Comparison of ENCODE assay signal across 11 mouse cellular contexts in genomic region chr19:20633876-20634691, GRCm38 (mm10).
DNase-seq lines count a peak whose midpoint lies in the region; ATAC-seq lines count a peak whose summit lies in the region.
"Had no signal": no experiment of that assay in that cellular context is flagged by ENCODE, and none has a peak within 500 bp of the region (broad histone marks: within the 10 kb centered on the region; RNA-seq: fewer than 3 reads in every experiment).

No protein-coding gene starts in this region.

- H3K4me1 ChIP-seq in forebrain, embryonic 11.5 days (replicated peaks; ENCODE audit: control insufficient read depth, insufficient read depth, low read length) = no peaks in the 10 kb centered on the region
- H3K4me1 ChIP-seq in limb, embryonic 10.5 days = no peaks in the 10 kb centered on the region
- H3K4me1 ChIP-seq: hindbrain, embryonic 15.5 days had no signal

- WGBS in forebrain, embryonic 11.5 days = 48% methylated on average over 12 of the region's 12 CpGs
- 72% methylated on average over 12 of the region's 12 CpGs for WGBS in limb, embryonic 10.5 days

- H3K27me3 ChIP-seq in forebrain, embryonic 11.5 days (ENCODE audit: control insufficient read depth, insufficient read depth, low read length) = no peaks in the 10 kb centered on the region
- no peaks in the 10 kb centered on the region for H3K27me3 ChIP-seq in limb, embryonic 10.5 days (ENCODE audit: low read depth, poor library complexity, severe bottlenecking)
- H3K27me3 ChIP-seq: hindbrain, embryonic 15.5 days had no signal

- no peaks in the 10 kb centered on the region for H3K9me3 ChIP-seq in forebrain, embryonic 11.5 days (ENCODE audit: control insufficient read depth, low read length)
- H3K9me3 ChIP-seq in limb, embryonic 10.5 days (replicated peaks) = no peaks in the 10 kb centered on the region
- H3K9me3 ChIP-seq: hindbrain, embryonic 15.5 days had no signal

- ATAC-seq in forebrain, embryonic 11.5 days (replicated peaks; ENCODE audit: low FRiP score) = peak; percentile 79

- peak; percentile 5 to 12 for DNase-seq in layer of hippocampus, postnatal 36 days
- no peak for DNase-seq in layer of hippocampus, postnatal 25 days (ENCODE audit: extremely low spot score in 1 of 2, low spot score in 1 of 2)
- DNase-seq in embryo, embryonic 10.5 days (ENCODE audit: low spot score) = peak; percentile 70
- DNase-seq in forebrain, embryonic 11.5 days (ENCODE audit: low spot score) = no peak
- peak; percentile 38 for DNase-seq in limb, embryonic 10.5 days (ENCODE audit: low spot score)
- DNase-seq in ovary, postnatal 14 days (ENCODE audit: low spot score) = no peak
- no peak for DNase-seq in right cerebral cortex, postnatal 25 days
- no peak for DNase-seq in thymus, postnatal 10 days (ENCODE audit: low spot score in 2 of 2)
- DNase-seq: lung, adult 18-20 months had no signal

- no peaks in the 10 kb centered on the region for H3K36me3 ChIP-seq in forebrain, embryonic 11.5 days (ENCODE audit: control insufficient read depth, insufficient read depth, low read length)
- H3K36me3 ChIP-seq in limb, embryonic 10.5 days = no peaks in the 10 kb centered on the region
- H3K36me3 ChIP-seq: hindbrain, embryonic 15.5 days had no signal

- H3K27ac ChIP-seq in forebrain, embryonic 11.5 days (ENCODE audit: low read depth, low read length) = no peak overlapping the region
- H3K27ac ChIP-seq in limb, embryonic 10.5 days = no peak overlapping the region
- H3K27ac ChIP-seq: hindbrain, embryonic 15.5 days had no signal

- no peak overlapping the region for H3K4me2 ChIP-seq in forebrain, embryonic 11.5 days (ENCODE audit: low read depth, low read length, severe bottlenecking)
- H3K4me2 ChIP-seq: hindbrain, embryonic 15.5 days had no signal

- no peak overlapping the region for H3K9ac ChIP-seq in forebrain, embryonic 11.5 days (ENCODE audit: low read length)
- H3K9ac ChIP-seq: hindbrain, embryonic 15.5 days had no signal

- no peak overlapping the region for H3K4me3 ChIP-seq in forebrain, embryonic 11.5 days (ENCODE audit: low read depth, low read length)
- no peak overlapping the region for H3K4me3 ChIP-seq in limb, embryonic 10.5 days
- H3K4me3 ChIP-seq: hindbrain, embryonic 15.5 days; myocyte had no signal

Comparison
In these comparisons a context has a peak if more than half of its experiments do, and no peak if none do; other contexts are left out.
1. DNase-seq: peak in layer of hippocampus, postnatal 36 days (2 of 2), embryo, embryonic 10.5 days (single experiment) and limb, embryonic 10.5 days (single experiment); none in layer of hippocampus, postnatal 25 days (0 of 2), forebrain, embryonic 11.5 days (single experiment), ovary, postnatal 14 days (single experiment), right cerebral cortex, postnatal 25 days (single experiment) and thymus, postnatal 10 days (0 of 2).